Mouse (Mus musculus): ENCODE data around the gene Dmtf1.

- TF ChIP-seq GATA1 (IDR thresholded peaks at IDR 0.05; ENCODE audit: borderline replicate concordance, low read length) (no peak), FLI1 (IDR thresholded peaks at IDR 0.05; ENCODE audit: low read length) (no peak)
Measured at GRCm38 (mm10) chr5:9100207-9100848, 61.2 kb downstream of the Dmtf1 start, which contains the start of gene Tmem243.

Data from megakaryocyte, embryonic 14.5 days (primary cell).